Mouse (Mus musculus): ENCODE results near the gene Them7.

Them7 gene

DNA sequence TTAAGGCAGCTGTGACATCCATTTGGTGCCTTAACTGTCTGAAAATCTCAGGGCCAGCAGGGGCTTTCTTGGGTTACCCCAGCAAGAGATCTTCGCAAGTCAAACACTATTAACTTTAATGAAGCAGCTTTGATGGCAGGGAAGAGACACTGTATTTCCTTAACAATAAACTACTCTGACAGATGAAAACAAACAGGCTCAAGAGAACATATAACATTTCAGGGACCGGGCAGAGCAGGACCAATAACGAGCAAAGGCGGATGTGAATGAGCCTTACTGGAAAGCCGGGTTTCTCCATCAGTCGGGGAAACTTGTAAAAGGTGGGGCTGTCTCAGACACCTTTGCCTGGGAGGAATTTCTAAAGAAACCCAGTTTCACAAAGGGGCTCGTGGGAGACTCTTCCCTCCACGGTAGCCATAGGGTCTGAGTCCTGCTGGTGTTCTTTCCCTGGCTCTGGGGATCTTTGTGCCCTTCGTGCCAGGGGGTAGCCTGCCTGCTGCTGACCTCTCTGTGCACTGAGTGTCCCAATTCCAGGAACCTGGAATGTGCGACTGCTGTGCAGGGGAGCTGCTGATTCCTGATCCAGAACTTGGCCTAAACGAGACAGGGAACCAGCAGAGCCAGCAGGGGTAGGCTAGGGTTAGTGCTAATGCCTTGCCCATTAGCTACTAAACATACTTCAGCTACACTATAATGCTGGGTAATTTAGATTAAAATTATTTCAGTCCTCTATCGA lies 11.4 kb downstream of the Them7 start:
- no peak for DNase-seq

DNA sequence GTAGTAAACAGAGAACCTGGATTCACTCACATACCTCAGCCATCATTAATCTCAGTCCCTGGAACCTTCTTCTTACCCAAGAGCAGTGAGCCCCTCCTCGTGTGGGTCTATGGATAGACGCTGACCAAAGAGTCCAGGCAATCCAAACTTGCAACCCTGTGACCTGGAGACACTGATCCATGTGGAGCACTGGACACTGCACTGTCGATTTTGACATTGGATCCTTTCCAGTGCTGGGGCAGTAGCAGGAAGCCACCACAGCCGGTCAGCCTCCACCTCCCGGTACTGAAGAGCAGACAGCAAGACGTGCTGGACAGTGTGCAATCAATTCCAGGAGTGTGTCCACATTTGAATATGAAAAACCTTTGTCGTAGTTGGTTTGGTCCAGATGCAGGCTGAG lies 13.3 kb downstream of the Them7 start:
- no peak for DNase-seq

DNA sequence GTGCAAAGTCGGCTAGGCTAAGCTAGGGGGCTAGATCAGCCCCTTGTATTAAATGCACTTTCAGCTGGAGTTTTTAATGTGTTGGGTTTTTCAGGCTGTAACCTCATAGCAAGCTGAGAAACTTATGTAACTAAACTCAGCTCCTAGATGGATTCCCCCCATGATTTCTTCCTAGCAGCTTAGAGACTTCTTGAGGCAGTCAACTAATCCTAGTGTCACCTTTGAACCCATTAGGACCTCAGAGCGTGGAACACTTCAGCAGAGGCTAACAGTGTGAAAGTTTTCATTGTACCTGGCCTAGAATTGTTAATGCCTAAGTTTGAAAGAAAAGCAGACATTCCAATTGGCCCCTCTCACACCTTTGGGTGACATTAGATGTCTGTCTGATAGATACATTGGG lies 13.7 kb downstream of the Them7 start:
- DNase-seq, result no peak

DNA sequence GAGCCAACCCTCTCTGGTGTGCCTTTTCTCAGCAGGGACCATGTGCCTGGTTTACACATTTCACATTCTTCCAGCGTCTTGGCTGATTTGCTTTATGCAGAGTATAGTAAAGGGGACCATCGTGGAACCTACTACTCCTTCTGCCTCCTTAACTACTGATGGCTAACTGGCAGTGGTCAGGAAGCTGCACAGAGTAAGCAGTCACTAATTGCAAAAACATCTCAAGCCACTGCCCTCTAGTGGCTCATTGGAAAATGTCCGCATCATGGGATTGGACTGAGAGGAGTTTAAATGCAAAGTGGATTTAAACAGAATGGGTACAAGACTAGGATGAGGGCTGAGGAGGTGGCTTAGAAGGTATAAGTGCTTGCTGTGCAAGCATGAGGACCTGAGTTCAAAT lies 14.7 kb downstream of the Them7 start:
- no peak for DNase-seq

DNA sequence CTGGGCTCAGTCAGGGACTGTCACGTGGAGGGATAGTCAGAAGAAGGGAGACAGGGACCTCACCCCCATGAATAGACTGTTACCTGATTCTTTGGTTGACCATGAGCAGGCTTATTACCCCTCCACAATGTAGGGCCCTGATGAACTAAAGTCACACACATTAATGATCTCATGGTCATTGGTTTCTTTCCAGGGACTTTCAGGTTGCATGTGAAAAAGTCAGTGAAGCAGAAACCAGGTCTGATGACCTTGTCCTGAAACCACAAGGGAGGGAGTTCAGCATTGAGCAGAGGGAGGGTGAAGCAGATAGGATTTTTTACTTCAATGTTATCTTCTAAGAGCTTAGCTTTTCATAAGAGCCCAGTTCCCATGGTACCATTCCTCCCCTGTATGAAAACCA lies 16.5 kb downstream of the Them7 start:
- no peak for DNase-seq

DNA sequence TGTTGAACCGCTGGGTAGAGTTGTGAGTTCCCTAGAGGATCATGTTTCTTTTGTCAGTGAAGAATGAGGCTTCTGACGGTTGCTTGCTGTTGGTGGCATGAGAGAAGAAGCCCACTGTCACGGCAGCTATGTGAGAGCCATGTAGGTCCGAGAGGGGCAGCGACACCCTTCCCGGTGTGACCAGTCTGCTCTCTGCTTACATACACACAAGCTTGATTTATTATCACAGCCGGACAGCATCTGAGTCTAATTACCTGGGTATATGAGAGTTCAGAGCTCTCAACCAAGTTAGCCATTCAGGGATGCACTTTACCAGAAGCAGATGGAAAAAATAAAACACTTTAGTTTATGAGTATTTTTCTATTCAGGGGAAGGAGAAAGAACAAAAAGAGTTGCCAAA lies 18.8 kb downstream of the Them7 start:
- no peak for DNase-seq

DNA sequence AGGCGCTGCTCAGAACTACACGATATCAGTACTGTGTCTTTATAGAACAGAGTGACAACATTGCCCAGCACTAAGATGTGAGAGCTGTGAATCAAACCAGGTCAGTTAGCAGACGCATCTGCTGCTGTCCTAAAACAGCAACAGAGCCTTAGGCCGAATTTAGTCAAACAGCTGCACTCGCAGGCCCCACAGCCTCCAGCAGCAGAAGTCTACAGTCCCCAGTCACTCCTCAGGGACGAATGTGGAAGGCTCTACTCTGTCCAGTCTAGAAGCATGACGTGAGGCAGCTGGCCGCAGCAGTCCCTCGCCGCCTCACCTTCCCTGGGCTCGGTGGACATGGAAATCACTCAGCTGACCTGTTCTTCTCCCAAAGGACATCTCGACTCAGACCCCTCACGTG lies 20.6 kb downstream of the Them7 start:
- DNase-seq, result no peak

DNA sequence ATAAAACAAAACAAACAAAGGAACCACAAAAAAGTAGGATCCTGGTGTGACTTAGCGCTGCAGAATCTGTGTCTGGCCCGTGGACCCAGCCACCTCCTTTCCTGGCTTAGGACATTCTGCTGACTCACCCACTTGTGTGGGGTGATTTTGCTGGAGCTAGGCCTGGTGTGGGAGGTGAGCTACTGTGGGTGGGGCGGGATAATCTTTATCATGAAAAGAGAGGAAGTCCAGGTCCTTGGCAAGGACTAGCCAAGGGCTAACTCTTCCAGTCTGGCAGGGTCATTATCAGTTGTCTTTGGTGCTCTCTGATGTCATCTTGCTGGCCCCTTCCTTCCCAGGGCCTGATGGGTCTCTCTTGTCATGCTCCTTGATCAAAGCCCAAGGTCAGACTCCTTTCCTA lies 27.9 kb downstream of the Them7 start:
- DNase-seq, result no peak

DNA sequence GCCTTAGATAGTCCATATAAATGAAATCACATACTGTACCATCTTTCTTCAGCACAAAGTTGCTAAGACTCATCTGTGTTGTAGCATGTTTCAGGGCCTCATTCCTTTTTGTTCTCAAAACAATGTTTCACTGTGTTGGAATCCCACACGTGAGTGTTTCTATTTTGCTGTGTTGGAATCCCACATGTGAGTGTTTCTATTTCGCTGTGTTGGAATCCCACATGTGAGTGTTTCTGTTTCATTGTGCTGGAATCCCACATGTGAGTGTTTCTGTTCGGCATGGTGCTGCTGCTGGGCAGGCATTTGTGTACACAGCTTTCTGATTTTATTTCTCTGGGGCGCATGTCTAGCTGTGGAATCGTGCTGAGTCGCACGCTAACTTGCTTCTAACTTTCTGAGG lies 28.7 kb downstream of the Them7 start:
- no peak for DNase-seq

DNA sequence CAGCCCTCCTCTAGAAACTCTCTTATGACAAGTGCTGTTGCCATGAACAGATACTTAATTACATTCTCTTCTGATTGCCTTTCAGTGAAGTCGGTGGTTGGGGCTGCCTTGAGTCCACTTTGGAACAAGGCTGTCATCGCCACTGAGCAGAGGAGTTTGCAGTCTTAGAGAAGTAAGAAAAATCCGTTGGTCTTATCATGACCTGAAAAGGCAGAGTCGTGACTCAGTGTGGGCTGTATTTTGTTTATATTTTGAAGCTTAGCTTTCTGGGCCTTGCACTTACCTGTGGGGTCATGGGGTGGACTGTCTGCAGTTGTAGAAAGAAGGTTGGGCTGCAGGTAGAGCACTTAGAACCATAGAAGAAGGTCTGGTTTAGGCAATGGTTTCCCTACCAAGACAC lies 31.3 kb downstream of the Them7 start:
- no peak for DNase-seq

DNA sequence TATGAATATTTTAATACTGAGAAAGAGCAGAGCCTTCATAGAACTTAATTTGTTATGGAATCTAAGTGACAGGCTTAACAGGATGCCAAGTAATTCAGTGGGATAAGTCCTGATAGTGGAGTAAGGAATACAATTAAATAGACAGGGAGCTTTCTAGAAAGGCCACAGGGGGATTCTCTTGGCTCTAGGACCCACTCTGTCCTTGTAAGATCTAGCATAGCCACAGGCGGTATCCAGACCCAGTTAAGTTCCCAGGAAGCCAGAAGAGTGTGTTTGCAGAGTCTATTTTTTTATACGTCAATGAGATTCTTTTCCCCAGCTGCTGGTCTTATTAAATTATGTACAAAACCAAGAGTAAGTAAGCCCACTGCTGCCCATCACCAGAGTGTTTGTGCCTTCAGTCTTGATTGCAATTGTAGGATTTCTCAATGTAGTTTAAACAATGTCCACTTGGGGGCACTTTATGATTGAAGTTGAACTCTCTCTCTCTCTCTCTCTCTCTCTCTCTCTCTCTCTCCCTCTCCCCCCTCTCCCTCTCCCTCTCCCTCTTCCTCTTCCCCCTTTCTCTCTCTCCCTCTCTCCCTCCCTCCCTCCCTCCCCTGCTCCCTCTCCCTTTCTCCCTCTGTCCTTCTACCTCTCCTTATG lies 32.4 kb downstream of the Them7 start:
- no peak for DNase-seq

DNA sequence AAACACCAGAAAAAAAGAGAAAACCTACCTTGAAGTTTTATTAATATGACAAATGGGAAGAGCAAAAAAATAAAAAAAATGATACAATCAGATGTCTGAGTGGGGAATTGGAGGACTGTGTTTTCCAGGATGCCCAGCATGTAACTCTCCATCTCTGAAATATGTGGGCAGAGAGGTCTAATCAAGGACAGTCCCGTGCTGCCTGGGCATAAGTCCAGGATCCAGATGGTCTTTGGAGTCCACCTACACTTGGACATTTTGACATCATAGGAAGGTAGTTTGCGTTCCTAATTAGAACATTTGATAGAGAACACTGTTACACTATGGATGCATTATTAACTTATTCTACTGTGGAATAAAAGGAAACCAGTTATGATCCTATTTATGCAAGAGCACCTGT lies 33.3 kb downstream of the Them7 start:
- DNase-seq, result no peak

DNA sequence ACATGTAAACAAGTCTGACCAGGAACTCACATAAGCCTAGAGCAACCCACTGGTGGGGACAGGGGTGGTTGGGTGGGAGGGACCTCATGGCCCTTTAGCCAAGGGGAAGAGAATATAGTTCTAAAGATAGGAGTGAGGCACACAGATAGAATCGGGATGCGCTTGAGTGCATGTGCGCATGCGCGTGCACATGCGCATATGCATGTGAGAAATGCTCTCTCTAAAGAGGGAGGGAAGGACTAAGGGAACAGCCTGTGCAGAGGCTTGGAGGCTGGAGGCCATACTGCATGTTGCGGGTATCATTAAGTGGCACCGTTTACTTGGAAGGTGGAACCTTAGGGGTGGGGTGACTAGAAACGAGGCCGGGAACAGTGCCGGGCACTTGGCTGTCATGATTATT lies 37.2 kb downstream of the Them7 start:
- no peak for DNase-seq

DNA sequence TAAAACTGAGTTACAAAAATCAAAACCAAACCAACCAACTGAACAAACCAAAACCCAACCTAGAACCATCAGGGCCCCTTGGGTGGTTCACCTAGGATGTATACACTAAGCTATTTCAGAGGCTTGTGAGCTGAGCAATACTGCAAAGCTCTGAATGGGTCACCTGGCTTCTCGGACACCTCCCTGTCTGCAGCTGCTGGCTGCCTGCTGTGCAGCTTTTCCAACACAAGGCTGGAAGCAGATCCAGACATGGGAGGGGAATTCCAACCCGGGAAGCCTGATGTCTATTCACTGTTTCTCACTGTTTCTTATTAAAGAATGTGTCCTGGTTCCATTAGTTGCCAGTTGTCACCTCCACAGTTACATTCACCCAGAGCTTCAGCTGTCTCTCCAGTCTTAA lies 39.1 kb downstream of the Them7 start:
- no peak for DNase-seq

DNA sequence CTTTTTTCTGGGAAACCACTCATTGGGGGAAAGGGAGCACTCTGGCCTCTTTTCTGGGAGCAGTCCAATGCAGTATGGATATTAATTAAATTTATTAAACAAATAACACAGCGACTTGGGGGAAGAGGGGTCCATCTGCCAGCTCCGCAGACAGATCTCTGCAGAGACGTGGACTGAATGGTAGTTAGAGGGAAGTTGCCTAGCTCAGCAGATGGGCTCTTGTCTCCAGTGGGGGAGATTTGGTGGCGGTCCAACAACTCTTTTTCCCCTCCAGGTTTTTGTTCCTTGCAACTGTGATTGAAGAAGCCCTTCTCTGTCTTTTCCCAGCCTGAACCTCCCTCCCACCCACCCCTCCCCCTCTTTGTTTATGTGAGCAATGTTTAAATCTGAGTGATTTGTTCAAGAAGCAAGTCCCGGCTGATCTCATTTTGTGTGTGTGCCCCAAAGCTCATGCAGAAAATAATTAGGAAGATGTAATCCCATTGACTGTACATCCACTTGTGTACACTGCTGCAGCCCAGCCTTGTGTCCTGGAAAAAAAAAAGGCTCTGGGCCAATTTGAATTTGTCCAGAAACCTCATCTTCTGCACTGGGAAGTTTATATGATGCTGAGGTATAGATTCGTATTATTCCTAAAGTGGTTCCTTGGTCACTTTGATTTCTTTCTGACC lies 58.4 kb downstream of the Them7 start:
- peak; percentile 35 for DNase-seq

DNA sequence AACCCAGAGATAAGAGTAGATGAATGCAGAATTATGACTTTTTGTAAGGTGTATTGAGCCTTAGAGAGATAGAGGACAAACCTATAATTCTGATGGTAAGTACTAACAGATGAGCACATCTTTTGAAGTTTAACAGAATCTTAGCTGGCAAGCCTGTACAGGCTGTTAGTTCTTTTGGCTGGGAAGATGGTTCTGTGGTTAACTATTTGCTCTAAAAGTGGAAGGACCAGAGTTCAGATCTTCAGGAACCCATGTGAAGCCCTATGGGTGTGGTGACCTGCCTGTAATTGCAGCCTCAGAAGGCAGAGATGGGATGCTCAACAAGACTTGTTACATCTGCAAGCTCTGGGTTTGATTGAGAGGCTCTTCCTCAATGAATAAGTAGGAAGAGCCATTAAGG lies 59.7 kb downstream of the Them7 start:
- DNase-seq, result no peak

DNA sequence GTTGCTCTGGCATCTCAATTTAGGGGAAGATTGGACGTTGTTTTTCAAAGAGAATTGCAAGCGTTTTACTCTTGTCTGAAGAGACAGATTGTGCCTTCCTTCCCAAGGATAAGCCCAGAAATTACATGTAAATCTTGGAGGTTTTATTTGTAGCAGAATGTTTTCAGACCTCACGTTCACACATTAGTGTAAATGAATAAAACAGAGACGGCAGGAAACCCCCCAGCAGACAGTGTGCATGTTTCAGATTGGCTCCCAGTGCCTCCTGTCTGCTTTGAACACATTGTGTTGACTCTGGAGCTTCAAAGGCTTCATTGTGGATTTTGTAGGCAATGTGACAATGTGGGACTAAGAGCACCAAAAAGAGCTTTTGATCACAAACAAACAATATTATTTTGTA lies 60.7 kb downstream of the Them7 start:
- no peak for DNase-seq

DNA sequence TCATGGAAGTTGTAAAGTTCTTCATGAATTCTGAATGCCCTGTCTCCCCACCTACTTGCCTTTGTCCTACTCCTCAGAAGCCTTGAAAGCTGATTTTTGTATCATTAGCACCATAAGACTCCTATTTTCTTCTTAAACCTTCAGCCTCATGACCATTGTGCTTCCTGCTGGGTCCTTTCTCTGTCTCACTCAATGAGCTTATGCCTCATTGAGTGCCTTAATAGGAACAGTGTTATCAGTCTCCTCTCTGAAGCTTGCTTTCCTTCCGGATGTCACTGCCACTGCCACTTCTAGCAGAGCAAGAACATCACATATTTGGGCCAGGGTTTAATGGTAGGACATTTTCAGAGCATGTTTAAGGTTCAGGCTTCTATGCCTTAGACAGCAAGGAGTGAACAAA lies 71.7 kb downstream of the Them7 start:
- no peak for DNase-seq

DNA sequence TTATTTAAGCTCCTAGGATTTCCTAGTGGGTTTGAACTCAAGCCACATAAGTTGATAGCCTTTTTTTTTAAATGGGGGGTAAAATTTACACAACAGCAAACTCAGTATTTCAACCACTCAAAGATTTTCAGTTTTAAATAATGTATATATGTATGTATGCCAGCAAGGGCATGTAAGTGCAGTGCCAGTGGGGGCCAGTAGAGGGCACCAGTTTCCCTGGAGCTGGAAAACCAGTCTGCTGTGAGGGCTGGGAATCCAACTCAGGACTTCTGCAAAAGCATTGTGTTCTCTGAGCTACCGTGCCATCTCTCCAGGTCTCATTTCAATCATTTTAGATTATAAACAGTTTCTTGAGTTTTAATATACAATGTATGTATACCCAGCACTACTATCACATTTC lies 74.8 kb downstream of the Them7 start:
- no peak for DNase-seq

DNA sequence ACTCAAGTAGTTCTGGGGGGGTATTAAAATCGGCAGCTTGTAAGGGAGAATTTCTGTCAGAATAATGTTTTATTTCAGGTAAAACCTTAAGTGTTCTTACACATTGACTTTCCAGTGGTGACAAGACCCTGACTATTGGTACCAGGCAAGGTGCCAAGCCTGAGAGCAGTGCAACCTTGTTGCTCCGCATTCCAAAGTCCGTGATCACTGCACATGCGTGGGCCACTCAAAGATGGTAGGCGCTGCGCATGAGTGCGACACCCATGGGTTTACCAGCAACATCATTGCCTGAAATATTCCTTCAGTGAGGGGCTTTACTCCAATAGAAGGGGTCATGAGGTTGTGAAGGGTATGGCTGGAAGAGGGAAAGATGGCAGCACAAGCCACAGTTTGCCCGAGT lies 77.0 kb downstream of the Them7 start:
- DNase-seq, result no peak

DNA sequence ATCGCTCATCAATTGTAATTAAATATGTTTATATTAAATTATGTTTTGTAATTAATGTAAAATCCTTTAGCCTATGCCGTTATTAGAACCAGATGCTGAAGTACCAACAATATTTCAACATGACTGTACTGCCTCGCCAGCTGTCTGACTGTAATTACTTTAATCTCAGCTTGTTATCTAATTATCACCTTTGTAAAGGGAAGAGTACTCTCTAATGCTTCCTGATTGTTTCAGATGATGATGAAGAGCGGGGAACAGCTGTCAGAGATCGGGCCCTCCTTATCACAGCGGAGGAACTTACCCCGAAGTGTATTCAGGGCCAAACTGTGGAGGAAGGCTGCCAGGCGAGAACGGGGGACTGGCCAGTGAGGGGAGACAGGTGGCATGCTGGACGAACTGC lies 77.4 kb downstream of the Them7 start:
- DNase-seq, result no peak

DNA sequence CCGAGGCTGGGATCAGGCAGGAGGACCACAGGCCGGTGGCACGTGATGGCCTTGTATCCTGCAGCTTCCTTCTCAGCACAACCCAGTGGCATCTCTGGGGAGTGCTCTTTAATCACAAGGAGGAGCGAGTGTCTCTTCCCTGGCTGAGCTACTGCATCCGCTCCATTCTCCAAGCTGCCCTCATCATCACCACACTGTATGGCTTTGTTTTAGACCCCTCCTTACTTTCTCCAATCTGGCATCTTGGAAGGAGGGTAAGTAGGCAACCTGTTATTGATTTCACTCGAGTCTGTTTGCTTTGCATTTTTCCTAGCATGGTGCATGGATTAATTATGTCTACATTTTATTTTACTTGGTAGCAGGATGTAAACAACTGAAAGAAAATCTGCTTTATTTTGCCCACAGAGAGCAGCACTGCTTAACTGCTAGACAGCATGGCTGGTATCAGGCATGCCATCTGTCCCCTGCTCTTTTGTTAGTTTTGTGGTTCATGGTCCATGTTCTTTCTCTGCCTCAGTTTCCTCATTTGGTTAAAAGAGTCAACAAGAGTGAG lies 79.9 kb downstream of the Them7 start:
- DNase-seq, result no peak

DNA sequence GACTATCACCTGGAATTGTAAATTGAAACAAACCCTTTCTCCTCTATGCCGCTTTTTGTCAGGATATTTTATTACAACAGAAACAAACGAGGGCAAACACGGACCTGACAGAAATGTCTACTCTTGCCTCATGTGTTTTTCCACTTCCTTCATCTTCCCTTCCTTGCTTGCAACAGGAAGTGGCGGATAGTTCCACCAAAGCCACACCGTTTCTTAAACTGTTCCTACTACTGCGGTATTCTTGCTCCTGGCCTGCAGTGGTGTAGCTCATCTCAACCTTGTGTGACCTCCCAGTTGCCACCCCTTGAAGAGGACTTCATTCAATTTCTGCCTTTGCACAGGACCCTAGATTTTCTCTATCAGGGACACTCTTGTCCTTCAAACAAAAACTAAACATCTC lies 81.8 kb downstream of the Them7 start:
- DNase-seq, result no peak

DNA sequence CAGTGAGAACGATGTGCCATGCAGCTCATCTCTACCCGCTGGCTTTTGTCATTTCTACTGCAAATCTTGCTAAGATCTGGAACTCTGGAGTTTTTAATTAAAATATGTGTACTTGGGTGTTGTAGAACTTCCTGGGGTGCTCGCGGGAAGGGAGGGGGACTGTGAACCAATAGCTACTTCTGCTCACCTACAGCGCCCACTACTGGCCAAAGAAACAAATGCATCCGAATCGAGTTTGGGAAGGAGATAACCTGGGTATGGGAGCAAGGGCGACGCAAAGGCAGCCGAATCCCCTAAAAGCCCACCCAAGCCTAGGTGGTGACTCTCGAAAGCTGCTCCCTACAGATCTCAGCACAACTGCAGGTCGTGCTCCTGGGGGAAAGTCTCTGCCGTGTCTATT lies 87.3 kb downstream of the Them7 start:
- peak; percentile 25 for DNase-seq

Measured in right cerebral cortex, postnatal 14 days (tissue).